Comparison of ENCODE assay signal across 25 mouse cellular contexts in the genomic region with DNA sequence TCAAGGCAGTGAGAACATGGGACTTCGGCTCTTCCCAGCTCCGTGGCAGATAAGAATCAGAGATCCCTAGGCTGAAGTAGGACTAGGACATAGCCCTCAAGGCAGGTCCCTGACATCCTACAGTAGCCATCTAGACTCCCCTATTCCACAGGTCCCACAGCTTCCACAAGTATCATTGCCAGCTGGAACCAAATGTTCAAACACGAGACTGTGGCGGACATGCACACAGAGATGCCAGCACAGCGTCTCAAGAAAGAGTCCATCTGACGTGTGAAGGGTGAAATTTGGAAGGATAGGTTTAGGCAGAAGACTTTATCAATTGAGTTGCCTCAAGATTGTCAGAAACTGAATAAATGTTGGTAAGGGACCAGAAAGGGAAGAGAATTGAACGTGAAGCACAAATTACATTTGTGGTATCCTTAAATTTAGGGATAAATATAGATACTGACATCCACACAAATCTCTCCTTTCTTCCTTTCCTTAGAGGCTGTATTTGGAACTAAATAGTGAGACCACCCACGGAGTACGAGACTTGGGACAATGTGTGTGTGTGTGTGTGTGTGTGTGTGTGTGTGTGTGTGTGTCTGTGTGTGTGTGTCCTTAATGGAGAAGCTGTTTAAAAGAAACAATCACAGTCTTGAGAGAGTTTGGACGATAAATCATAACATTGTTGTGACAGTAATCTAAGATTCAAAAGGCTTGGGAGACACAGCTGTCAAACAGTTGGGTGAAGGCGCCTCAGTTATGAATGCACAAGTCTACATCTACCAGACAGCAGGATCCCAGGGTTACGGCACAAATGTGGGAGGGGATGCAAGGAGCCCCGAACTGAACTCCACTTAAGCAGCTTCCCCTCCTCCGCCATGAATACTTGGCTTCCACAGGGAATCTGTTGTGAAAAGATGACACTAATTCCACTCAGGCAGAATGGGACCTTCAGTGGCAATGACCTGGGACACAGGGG.
DNase-seq lines count a peak whose midpoint lies in the region; ATAC-seq and TF ChIP-seq lines count a peak whose summit lies in the region.
"Had no signal": no experiment of that assay in that cellular context is flagged by ENCODE, and none has a peak within 500 bp of the region (broad histone marks: within the 10 kb centered on the region; RNA-seq: fewer than 3 reads in every experiment).

No protein-coding gene starts in this region.

- no peaks in the 10 kb centered on the region for H3K27me3 ChIP-seq in forebrain, postnatal 0 days (ENCODE audit: insufficient read depth, low read length)
- H3K27me3 ChIP-seq in forebrain, embryonic 13.5 days, result no peaks in the 10 kb centered on the region
- H3K27me3 ChIP-seq in midbrain, embryonic 11.5 days (ENCODE audit: control insufficient read depth, insufficient read depth, low read length), result no peaks in the 10 kb centered on the region
- H3K27me3 ChIP-seq in midbrain, embryonic 13.5 days, result no peaks in the 10 kb centered on the region
- H3K27me3 ChIP-seq in stomach, postnatal 0 days (ENCODE audit: control insufficient read depth, insufficient read depth, low read length), result no peaks in the 10 kb centered on the region
- H3K27me3 ChIP-seq: CH12.LX; limb, embryonic 12.5 days; neural tube, embryonic 12.5 days had no signal

- H3K36me3 ChIP-seq in forebrain, postnatal 0 days (ENCODE audit: insufficient read depth), result no peaks in the 10 kb centered on the region
- H3K36me3 ChIP-seq in forebrain, embryonic 13.5 days (ENCODE audit: poor library complexity, severe bottlenecking), result no peaks in the 10 kb centered on the region
- H3K36me3 ChIP-seq in midbrain, embryonic 11.5 days (ENCODE audit: control insufficient read depth, insufficient read depth, low read length), result no peaks in the 10 kb centered on the region
- H3K36me3 ChIP-seq in midbrain, embryonic 13.5 days, result no peaks in the 10 kb centered on the region
- no peaks in the 10 kb centered on the region for H3K36me3 ChIP-seq in stomach, postnatal 0 days (ENCODE audit: control insufficient read depth, insufficient read depth, low read length)
- H3K36me3 ChIP-seq: heart, embryonic 13.5 days; limb, embryonic 12.5 days; midbrain, embryonic 10.5 days; neural tube, embryonic 12.5 days had no signal

- no peak overlapping the region for H3K4me2 ChIP-seq in forebrain, postnatal 0 days (ENCODE audit: low read depth)
- no peak overlapping the region for H3K4me2 ChIP-seq in forebrain, embryonic 13.5 days
- no peak overlapping the region for H3K4me2 ChIP-seq in midbrain, embryonic 11.5 days
- no peak overlapping the region for H3K4me2 ChIP-seq in midbrain, embryonic 13.5 days (replicated peaks)
- no peak overlapping the region for H3K4me2 ChIP-seq in stomach, postnatal 0 days (replicated peaks; ENCODE audit: low read depth)
- H3K4me2 ChIP-seq: heart, embryonic 13.5 days; hindbrain, embryonic 14.5 days; limb, embryonic 12.5 days; liver, embryonic 11.5 days; neural tube, embryonic 12.5 days had no signal

- TF ChIP-seq EP300 in stomach, postnatal 0 days (optimal IDR thresholded peaks at IDR 0.05), result no peak

- H3K27ac ChIP-seq in forebrain, postnatal 0 days (ENCODE audit: low read depth, low read length), result no peak overlapping the region
- H3K27ac ChIP-seq in forebrain, embryonic 13.5 days, result no peak overlapping the region
- no peak overlapping the region for H3K27ac ChIP-seq in midbrain, embryonic 11.5 days (ENCODE audit: low read depth, low read length)
- no peak overlapping the region for H3K27ac ChIP-seq in midbrain, embryonic 13.5 days
- H3K27ac ChIP-seq in stomach, postnatal 0 days (replicated peaks), result peak overlapping the region; percentile 5; the same call in 1 of the 2 replicates
- H3K27ac ChIP-seq: heart, embryonic 13.5 days; hindbrain, embryonic 14.5 days; limb, embryonic 12.5 days; midbrain, embryonic 10.5 days; neural tube, embryonic 12.5 days had no signal

- DNase-seq in forebrain, postnatal 0 days, result no peak
- peak; percentile 39 for DNase-seq in midbrain, embryonic 11.5 days (ENCODE audit: low spot score, missing footprints)
- DNase-seq in lung, postnatal 36 days, result peak; percentile 53
- no peak for DNase-seq in stomach, postnatal 0 days (ENCODE audit: low spot score)
- DNase-seq in spleen, postnatal 10 days (ENCODE audit: low spot score in 2 of 2), result no peak
- DNase-seq in ovary, postnatal 10 days (ENCODE audit: low spot score), result no peak
- DNase-seq: cerebellum, adult 18-20 months; cerebellum, postnatal 14 days; gastrocnemius, postnatal 14 days; heart, adult 18-20 months; heart, postnatal 10 days; kidney, postnatal 25 days; thymus, postnatal 25 days had no signal

- no peak overlapping the region for H3K4me3 ChIP-seq in forebrain, postnatal 0 days (ENCODE audit: low read depth, low read length)
- H3K4me3 ChIP-seq in forebrain, embryonic 13.5 days, result no peak overlapping the region
- H3K4me3 ChIP-seq in midbrain, embryonic 11.5 days (ENCODE audit: low read depth, low read length), result no peak overlapping the region
- H3K4me3 ChIP-seq in midbrain, embryonic 13.5 days (replicated peaks), result no peak overlapping the region
- H3K4me3 ChIP-seq in stomach, postnatal 0 days (ENCODE audit: low read depth, low read length), result no peak overlapping the region
- H3K4me3 ChIP-seq: erythroblast, embryonic 14.5 days; heart, embryonic 13.5 days; limb, embryonic 12.5 days; midbrain, embryonic 10.5 days; myocyte; neural tube, embryonic 12.5 days had no signal

- TF ChIP-seq CTCF in forebrain, postnatal 0 days (IDR thresholded peaks at IDR 0.05; ENCODE audit: low read depth), result no peak
- TF ChIP-seq CTCF in stomach, postnatal 0 days (IDR thresholded peaks at IDR 0.05; ENCODE audit: low read depth), result no peak

- H3K4me1 ChIP-seq in forebrain, postnatal 0 days (ENCODE audit: insufficient read depth), result no peaks in the 10 kb centered on the region
- H3K4me1 ChIP-seq in forebrain, embryonic 13.5 days, result no peaks in the 10 kb centered on the region
- no peaks in the 10 kb centered on the region for H3K4me1 ChIP-seq in midbrain, embryonic 11.5 days (ENCODE audit: control insufficient read depth, insufficient read depth, low read length)
- H3K4me1 ChIP-seq in midbrain, embryonic 13.5 days (replicated peaks), result no peaks in the 10 kb centered on the region
- no peaks in the 10 kb centered on the region for H3K4me1 ChIP-seq in stomach, postnatal 0 days (replicated peaks; ENCODE audit: control insufficient read depth, insufficient read depth)
- H3K4me1 ChIP-seq: neural tube, embryonic 12.5 days had no signal

- peak; percentile 29; the same call in 1 of the 2 replicates for ATAC-seq in forebrain, postnatal 0 days
- ATAC-seq in forebrain, embryonic 13.5 days, result no peak
- no peak for ATAC-seq in midbrain, embryonic 11.5 days (ENCODE audit: low FRiP score)
- ATAC-seq in midbrain, embryonic 13.5 days, result no peak
- peak; percentile 54; the same call in 1 of the 2 replicates for ATAC-seq in stomach, postnatal 0 days (ENCODE audit: low FRiP score, low TSS enrichment)
- ATAC-seq: activated CD4-positive, CD25-positive, alpha-beta regulatory T cell, adult 4 months had no signal

- no peaks in the 10 kb centered on the region for H3K9me3 ChIP-seq in forebrain, postnatal 0 days (ENCODE audit: low read length)
- no peaks in the 10 kb centered on the region for H3K9me3 ChIP-seq in forebrain, embryonic 13.5 days (replicated peaks)
- H3K9me3 ChIP-seq in midbrain, embryonic 11.5 days (ENCODE audit: control insufficient read depth, low read length), result no peaks in the 10 kb centered on the region
- H3K9me3 ChIP-seq in midbrain, embryonic 13.5 days, result no peaks in the 10 kb centered on the region
- no peaks in the 10 kb centered on the region for H3K9me3 ChIP-seq in stomach, postnatal 0 days (ENCODE audit: control insufficient read depth, low read length)
- H3K9me3 ChIP-seq: heart, embryonic 13.5 days; limb, embryonic 12.5 days; midbrain, embryonic 10.5 days; neural tube, embryonic 12.5 days had no signal

- 63% methylated on average over 14 of the region's 14 CpGs for WGBS in forebrain, postnatal 0 days
- 75% methylated on average over 14 of the region's 14 CpGs for WGBS in forebrain, embryonic 13.5 days
- 76% methylated on average over 14 of the region's 14 CpGs for WGBS in midbrain, embryonic 11.5 days
- 65% methylated on average over 14 of the region's 14 CpGs for WGBS in midbrain, embryonic 13.5 days
- WGBS in stomach, postnatal 0 days, result 50% methylated on average over 14 of the region's 14 CpGs

- no peak overlapping the region for H3K9ac ChIP-seq in forebrain, postnatal 0 days
- H3K9ac ChIP-seq in forebrain, embryonic 13.5 days, result no peak overlapping the region
- H3K9ac ChIP-seq in midbrain, embryonic 11.5 days (ENCODE audit: low read length), result no peak overlapping the region
- no peak overlapping the region for H3K9ac ChIP-seq in midbrain, embryonic 13.5 days (replicated peaks)
- H3K9ac ChIP-seq in stomach, postnatal 0 days (ENCODE audit: low read length), result no peak overlapping the region
- H3K9ac ChIP-seq: heart, embryonic 13.5 days; hindbrain, embryonic 14.5 days; limb, embryonic 12.5 days; neural tube, embryonic 12.5 days had no signal

Comparison
In these comparisons a context has a peak if more than half of its experiments do, and no peak if none do; other contexts are left out.
1. ATAC-seq: peak in forebrain, postnatal 0 days (single experiment) and stomach, postnatal 0 days (single experiment); none in forebrain, embryonic 13.5 days (single experiment), midbrain, embryonic 11.5 days (single experiment) and midbrain, embryonic 13.5 days (single experiment).
2. DNase-seq: peak in midbrain, embryonic 11.5 days (single experiment) and lung, postnatal 36 days (single experiment); none in forebrain, postnatal 0 days (single experiment), stomach, postnatal 0 days (single experiment), spleen, postnatal 10 days (0 of 2) and ovary, postnatal 10 days (single experiment).